Mouse (Mus musculus) hindbrain, postnatal 0 days (tissue): ENCODE measurements around the gene Clcnkb. TPM values are rescaled to one million over a fixed set of nuclear protein-coding genes. Genes with fewer than 3 reads are reported as not detected.

Experiments used
- ATAC-seq: fragments of 200-750 bp; cut with Nextera tagmentation; 2 replicates; pipeline ENCODE4 v1.8.0; 2017; ENCODE audit warnings: mild to moderate bottlenecking, moderate TSS enrichment, moderate library complexity
- DNase-seq: peaks from one replicate; pipeline ENCODE4 v3.0.0-alpha.2; 2015; ENCODE audit warnings: low spot score
- H3K27ac ChIP-seq: fragments of 300-500 bp; sonication (generic); 2 replicates; pipeline ENCODE4 v1.5.1; 2014; ENCODE audit warnings: mild to moderate bottlenecking
- H3K27me3 ChIP-seq: fragments of 300-500 bp; sonication (generic); 2 replicates; pipeline ENCODE4 v1.6.1; 2014; ENCODE audit warnings: low read length, mixed read lengths; ENCODE audit not compliant: insufficient read depth
- H3K36me3 ChIP-seq: fragments of 300-500 bp; sonication (generic); 2 replicates; pipeline ENCODE4 v1.6.1; 2014; ENCODE audit warnings: low read length, mixed read lengths; ENCODE audit not compliant: insufficient read depth
- H3K4me1 ChIP-seq: fragments of 300-500 bp; sonication (generic); 2 replicates; pipeline ENCODE4 v1.6.1; 2014; ENCODE audit warnings: antibody characterized with exemption, low read length, mixed read lengths; ENCODE audit not compliant: insufficient read depth
- H3K4me2 ChIP-seq: fragments of 300-500 bp; sonication (generic); 2 replicates; pipeline ENCODE4 v1.6.1; 2014; ENCODE audit warnings: low read depth, mild to moderate bottlenecking, low read length, moderate library complexity, mixed read lengths
- H3K4me3 ChIP-seq: fragments of 300-500 bp; sonication (generic); 2 replicates; pipeline ENCODE4 v1.5.1; 2014; ENCODE audit warnings: low read length
- H3K9ac ChIP-seq: fragments of 300-500 bp; sonication (generic); replicated peaks from 2 replicates; pipeline ENCODE4 v1.6.1; 2014; ENCODE audit warnings: mild to moderate bottlenecking, low read length, moderate library complexity, mixed read lengths
- H3K9me3 ChIP-seq: fragments of 300-500 bp; sonication (generic); 2 replicates; pipeline ENCODE4 v1.6.1; 2016; ENCODE audit warnings: low read length, mixed read lengths
- CTCF ChIP-seq: IDR thresholded peaks from 2 replicates; pipeline ENCODE4 v1.5.1; 2016; ENCODE audit warnings: antibody characterized with exemption, control low read depth, low read depth
- WGBS: fragments of 180-500 bp; shearing (Covaris S2); extraction: QIAGEN DNeasy Blood & Tissue Kit; methylation state at CpG from one replicate; pipeline ENCODE4 v1.1.7; 2014; 5-methylcytosine and 5-hydroxymethylcytosine counted together
- polyA plus RNA-seq: library from polyadenylated mRNA; unstranded; fragments of >200 nt; fragmentation: Nextera tagmentation; extraction: Ambion mirVana; gene quantifications from 2 replicates; pipeline ENCODE4 v1.2.1, GENCODE M21; 2015
- total RNA-seq: library from RNA; depleted of rRNA; stranded (reverse); fragments of >200 nt; gene quantifications from 2 replicates; pipeline ENCODE4 v1.2.3, GENCODE M21; 2014

Clcnkb gene
- total and polyA plus RNA-seq, 2 experiments from 2014 or later = 0.38 to 5.0 TPM

DNA sequence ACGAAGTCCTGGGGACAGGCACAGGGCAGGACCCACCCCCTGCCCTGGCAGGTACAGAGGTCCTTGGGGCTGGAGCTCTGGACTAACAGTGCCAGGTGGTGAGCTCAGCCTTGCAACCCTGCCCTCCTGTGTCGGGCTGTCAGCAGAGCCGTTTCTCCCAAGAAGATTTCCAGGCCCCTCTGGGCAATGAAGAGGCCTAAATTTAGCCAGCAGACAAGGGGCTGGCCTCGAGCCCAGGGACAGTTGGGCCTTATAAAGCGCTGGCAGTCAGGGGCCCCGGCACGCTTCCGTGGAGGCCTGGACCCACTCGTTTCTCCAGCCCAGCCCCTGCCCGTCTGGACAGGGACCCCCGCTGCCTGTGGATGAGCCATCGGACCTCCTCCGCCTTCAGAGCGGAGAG, 5.6 kb upstream of the Clcnkb start:
- no peaks in the 10 kb centered on the region for H3K9me3 ChIP-seq
- TF ChIP-seq CTCF = no peak
- H3K36me3 ChIP-seq = no peaks in the 10 kb centered on the region
- no peaks in the 10 kb centered on the region for H3K27me3 ChIP-seq
- no peaks in the 10 kb centered on the region; the same call in 1 of the 2 replicates for H3K4me1 ChIP-seq
- H3K27ac ChIP-seq = no peak overlapping the region
- ATAC-seq = no peak
- H3K9ac ChIP-seq = no peak overlapping the region
- H3K4me2 ChIP-seq = no peak overlapping the region
- H3K4me3 ChIP-seq = no peak overlapping the region
- DNase-seq = peak; percentile 50
- 39% methylated on average over 14 of the region's 14 CpGs for WGBS

DNA sequence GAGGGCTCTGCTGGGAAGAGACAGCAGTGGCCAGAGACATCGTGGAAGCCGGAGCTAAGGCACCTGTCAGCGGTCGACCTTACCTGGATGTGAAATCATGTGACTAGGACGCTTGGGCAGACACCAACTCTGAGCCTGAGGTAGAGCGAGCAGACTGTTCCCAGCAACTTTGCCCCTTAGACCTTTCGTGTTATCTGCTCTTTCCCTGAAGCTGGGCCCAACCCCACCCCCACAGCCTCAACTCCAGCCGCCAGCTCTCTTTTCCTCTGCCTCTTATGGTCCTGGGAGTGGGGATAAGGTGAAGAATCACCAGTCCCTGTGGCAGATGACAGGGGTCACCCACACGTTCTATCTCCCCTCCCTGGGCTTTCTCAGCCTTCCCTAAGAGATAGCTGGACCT, 5.1 kb upstream of the Clcnkb start:
- no peak for TF ChIP-seq CTCF
- H3K4me2 ChIP-seq = no peak overlapping the region
- 62% methylated on average over 9 of the region's 9 CpGs for WGBS
- no peak overlapping the region for H3K27ac ChIP-seq
- no peak for DNase-seq
- H3K27me3 ChIP-seq = no peaks in the 10 kb centered on the region
- H3K4me1 ChIP-seq = no peaks in the 10 kb centered on the region; the same call in 1 of the 2 replicates
- ATAC-seq = no peak
- no peak overlapping the region for H3K9ac ChIP-seq
- no peaks in the 10 kb centered on the region for H3K9me3 ChIP-seq
- H3K36me3 ChIP-seq = no peaks in the 10 kb centered on the region
- no peak overlapping the region for H3K4me3 ChIP-seq

DNA sequence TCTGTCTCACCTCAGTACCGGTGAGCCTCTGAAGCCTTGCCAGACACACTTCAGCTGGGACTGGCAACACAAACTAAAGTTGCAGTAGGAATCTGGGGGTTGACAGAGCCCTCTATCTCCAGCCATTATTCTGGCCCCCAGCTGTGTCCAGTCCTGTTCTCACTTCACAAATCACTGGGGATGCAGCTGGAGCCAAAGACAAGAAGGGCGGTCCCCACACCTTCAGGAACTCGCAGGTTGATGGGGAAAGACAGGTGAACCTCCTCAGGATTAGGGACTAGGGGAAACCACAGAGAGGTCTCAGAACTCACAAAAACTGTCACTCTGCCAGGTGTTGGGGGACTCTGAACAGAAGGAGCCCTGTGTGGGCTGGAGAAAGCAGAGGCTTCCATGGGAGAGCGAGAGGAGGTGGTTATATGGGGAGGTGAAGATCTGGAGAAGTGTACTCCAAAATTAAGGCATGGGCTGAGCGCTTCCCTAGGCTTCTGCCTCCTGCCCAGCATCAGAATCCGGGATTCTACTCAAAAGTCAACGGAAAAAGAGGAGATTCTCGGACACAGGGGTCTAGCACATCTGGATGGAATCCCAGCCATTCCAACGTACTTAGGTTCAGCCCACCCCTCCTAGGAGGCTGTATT, 4.5 kb upstream of the Clcnkb start, which contains the start of gene Hspb7:
Hspb7 (plus strand) TSS at position 588 of the 638 bp plus-strand sequence.
- Histone ChIP-seq H3K4me3 (no peak within 1 kb of the TSS), H3K4me2 (no peak within 1 kb of the TSS), H3K4me1 (no peaks in the 10 kb centered on the region; the same call in 1 of the 2 replicates), H3K36me3 (no peaks in the 10 kb centered on the region), H3K9me3 (no peaks in the 10 kb centered on the region), H3K27me3 (no peaks in the 10 kb centered on the region), H3K9ac (no peak within 1 kb of the TSS), H3K27ac (no peak within 1 kb of the TSS)
- DNase-seq (no peak), ATAC-seq (no peak)
- 64% methylated on average over 9 of the region's 9 CpGs for WGBS
- TF ChIP-seq CTCF = no peak

DNA sequence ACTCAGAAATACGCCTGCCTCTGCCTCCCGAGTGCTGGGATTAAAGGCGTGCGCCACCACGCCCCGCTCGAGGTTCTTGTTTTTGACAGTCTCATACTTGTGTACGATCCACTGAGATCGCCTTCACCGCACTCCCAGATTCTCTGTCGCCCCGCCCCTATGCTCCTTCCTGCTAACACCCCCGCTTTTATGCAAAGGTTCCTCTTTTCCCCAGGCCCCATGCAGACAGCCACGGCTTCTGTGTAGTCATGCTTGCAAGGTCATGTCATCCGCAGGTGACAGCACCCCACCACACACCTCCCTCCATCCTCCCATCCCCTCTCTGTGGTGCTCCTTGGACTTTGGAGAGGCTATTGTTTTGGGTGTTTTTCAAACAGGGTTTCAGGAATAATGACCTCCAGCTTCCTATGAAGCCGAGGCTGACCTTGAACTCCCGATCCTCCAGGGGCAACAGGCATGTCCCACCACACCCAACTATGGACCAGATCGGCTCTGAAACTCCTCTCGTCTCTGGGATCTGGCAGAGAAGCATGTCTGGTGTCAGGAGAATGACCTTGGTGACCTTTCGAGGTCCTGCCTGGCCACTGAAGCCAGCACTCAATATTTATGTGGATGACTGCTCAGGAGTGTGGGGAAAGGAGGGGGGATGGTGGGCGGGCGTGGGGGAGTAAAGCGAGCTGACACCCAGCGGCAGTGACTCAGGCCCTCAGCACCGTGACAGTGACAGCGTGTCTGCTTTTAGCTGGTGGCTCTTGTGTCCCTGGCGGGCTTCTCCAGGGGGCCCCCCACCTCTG, 3.8 kb upstream of the Clcnkb start:
- Histone ChIP-seq H3K4me1 (no peaks in the 10 kb centered on the region; the same call in 1 of the 2 replicates), H3K27me3 (no peaks in the 10 kb centered on the region), H3K36me3 (no peaks in the 10 kb centered on the region), H3K4me2 (no peak overlapping the region), H3K9me3 (no peaks in the 10 kb centered on the region), H3K4me3 (no peak overlapping the region), H3K9ac (no peak overlapping the region), H3K27ac (no peak overlapping the region)
- no peak for TF ChIP-seq CTCF
- DNase-seq (no peak), ATAC-seq (no peak)
- 63% methylated on average over 27 of the region's 27 CpGs for WGBS

DNA sequence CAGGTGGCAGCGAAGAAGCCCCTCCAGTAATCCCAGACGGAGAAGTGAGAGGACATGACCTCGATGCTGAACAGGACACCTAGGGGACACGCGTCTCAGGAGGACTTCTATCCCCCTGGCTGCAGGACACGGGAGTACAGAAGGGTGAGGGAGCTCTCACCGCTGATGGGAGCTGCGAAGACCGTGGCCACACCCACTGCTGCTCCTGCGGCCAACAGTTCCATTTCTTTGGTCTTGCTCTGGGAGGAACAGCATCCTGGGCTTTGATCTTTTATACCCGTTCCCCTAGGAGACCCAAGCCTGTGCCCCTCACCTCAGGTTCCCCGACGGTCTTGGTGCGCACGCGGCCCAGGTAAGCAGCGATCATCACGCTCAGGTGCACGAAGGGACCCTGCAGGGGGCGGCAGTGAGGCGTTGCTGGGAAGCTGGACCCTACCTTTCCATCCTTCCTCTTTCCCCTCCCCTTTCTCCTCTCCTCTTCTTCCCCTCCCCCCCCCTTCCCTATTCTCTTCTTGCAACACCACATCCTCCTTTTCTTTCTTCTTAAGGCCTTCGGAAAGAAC, 4.3 kb downstream of the Clcnkb start:
- 13% methylated on average over 22 of the region's 22 CpGs for WGBS
- Histone ChIP-seq H3K27ac (no peak overlapping the region), H3K9ac (no peak overlapping the region), H3K36me3 (no peaks in the 10 kb centered on the region), H3K9me3 (no peaks in the 10 kb centered on the region), H3K4me3 (no peak overlapping the region), H3K4me1 (no peaks in the 10 kb centered on the region), H3K27me3 (no peaks in the 10 kb centered on the region), H3K4me2 (no peak overlapping the region)
- TF ChIP-seq CTCF = peak; percentile 39
- DNase-seq = no peak
- ATAC-seq = no peak

DNA sequence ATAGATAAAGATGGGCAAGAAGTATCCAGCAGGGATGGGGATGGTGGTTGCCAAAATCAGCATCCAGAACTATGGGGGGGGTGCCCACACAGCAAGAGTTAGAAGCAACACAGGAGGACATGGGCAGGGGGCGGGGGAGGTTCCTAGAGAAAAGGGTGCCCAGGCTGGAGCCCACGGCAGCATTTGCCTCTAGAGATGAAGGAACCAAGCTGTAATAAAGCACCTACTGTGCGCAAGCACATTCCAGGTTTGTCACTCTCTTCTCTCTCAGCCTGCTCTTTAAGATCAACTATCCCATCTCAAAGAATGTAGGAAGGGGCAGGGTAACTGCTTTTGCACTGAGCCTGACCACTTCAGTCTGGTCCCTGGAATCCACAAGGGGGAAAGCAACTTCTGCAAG, 7.2 kb downstream of the Clcnkb start:
- no peaks in the 10 kb centered on the region for H3K27me3 ChIP-seq
- no peaks in the 10 kb centered on the region for H3K9me3 ChIP-seq
- H3K4me2 ChIP-seq = no peak overlapping the region
- no peak for DNase-seq
- H3K9ac ChIP-seq = no peak overlapping the region
- H3K4me1 ChIP-seq = no peaks in the 10 kb centered on the region
- no peak overlapping the region for H3K4me3 ChIP-seq
- no peak for TF ChIP-seq CTCF
- WGBS = 93% methylated on average over 3 of the region's 3 CpGs
- no peak overlapping the region for H3K27ac ChIP-seq
- ATAC-seq = no peak
- H3K36me3 ChIP-seq = no peaks in the 10 kb centered on the region
